Mouse (Mus musculus) activated CD4-positive, CD25-positive, alpha-beta regulatory T cell, adult 9 weeks (primary cell): Measurements from ENCODE around the gene Ccdc85c. TPM values are rescaled to one million over a fixed set of nuclear protein-coding genes. Genes with fewer than 3 reads are reported as not detected.

ENCODE experiments used
- polyA plus RNA-seq: library from polyadenylated mRNA; unstranded; fragments of 100-300 nt; shearing (Covaris generic); gene quantifications from one replicate; pipeline ENCODE4 v1.2.1, GENCODE M21; 2017

The Ccdc85c gene
- polyA plus RNA-seq, result not detected

DNA sequence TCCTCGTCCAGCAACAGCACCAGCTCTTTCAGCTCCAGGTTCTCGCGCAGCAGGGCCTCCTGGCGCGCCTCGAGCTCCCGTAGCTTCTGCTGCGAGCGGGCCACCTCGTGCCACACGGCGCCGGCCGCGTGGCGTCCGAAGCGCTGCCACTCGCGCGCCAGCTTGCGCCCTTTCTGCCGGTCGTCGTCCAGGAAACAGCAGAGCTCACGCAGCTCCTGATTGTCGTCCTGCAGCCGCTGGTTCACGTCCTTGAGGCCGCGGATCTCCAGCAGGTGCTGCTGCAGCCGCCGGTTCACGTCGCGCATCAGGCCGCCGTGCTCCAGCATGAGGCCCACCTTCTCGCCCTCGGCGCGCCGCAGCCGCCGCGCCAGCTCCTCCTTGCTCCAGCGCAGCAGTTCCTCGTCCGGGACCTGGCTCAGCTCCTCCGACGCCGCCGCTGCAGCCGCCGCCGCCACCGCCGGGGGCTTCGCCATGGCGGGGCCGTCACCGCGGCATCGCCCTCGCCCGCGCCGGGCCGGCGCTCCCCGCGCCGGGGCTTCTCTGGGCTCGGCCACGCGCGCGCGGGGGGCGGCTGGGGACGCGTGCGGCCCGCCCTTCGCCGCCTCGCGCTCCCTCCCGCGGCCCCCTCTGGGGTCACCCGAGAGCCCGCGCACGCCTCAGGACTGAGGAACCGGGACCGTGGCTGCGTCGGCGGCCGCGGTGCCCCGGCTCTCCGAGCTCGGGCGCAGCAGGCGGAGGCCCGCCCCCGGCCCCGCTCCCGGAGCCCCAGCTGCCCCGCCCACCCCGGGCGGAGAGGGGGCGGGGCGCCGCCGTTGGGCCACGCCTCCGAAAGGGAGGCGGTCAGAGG lies at the start of gene Ccdc85c:
Gene Ccdc85c (minus strand): TSS at position 765 of the 847 bp plus-strand sequence.

DNA sequence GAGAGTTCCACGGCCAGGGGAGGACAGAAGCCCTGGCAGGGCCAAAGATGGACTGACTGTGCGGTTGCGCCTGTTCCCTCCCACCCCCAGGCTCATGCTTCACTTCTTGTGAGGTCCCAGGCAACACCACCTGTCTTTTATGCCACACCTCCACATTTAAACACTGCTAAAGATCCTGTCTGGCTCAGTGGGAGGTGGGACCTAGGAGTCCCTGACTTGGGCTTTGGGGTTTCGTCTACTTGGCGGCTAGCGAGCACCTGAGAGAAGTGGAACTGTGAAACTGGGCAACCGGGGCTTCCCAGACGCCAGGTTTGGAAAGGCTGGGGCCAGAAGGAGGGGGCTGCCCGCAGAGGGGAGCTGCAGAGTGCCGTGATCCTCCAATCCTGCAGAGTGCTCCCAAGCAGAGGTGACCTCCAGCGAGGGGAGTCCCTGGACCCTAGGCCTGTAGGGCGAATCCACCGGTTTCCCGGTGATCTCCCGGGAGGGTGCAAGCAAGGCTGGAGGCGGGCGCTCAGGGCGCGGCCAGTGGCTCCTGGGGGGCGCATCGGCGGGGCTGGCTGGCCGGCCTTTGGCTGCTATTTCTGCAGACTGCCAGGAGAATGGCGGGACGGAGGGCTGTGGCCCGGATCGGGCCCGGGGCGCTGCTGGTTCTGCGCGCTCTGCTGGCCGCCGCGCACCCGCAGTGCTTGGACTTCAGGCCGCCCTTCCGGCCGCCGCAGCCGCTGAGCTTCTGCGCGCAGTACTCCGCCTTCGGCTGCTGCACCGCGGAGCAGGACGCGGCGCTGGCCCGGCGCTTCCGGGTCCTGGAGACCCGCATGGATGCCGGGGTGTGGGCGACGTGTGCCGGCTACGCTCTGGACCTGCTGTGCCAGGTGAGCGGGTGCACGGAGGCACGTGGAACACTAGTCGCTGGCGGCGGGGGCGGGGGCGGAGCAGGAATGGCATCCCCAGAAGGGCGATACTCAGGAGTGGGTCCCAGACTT lies 30.9 kb upstream of the Ccdc85c start, which contains the start of gene Hhipl1:
Gene Hhipl1 (plus strand): TSS at position 459 of the 983 bp plus-strand sequence.

DNA sequence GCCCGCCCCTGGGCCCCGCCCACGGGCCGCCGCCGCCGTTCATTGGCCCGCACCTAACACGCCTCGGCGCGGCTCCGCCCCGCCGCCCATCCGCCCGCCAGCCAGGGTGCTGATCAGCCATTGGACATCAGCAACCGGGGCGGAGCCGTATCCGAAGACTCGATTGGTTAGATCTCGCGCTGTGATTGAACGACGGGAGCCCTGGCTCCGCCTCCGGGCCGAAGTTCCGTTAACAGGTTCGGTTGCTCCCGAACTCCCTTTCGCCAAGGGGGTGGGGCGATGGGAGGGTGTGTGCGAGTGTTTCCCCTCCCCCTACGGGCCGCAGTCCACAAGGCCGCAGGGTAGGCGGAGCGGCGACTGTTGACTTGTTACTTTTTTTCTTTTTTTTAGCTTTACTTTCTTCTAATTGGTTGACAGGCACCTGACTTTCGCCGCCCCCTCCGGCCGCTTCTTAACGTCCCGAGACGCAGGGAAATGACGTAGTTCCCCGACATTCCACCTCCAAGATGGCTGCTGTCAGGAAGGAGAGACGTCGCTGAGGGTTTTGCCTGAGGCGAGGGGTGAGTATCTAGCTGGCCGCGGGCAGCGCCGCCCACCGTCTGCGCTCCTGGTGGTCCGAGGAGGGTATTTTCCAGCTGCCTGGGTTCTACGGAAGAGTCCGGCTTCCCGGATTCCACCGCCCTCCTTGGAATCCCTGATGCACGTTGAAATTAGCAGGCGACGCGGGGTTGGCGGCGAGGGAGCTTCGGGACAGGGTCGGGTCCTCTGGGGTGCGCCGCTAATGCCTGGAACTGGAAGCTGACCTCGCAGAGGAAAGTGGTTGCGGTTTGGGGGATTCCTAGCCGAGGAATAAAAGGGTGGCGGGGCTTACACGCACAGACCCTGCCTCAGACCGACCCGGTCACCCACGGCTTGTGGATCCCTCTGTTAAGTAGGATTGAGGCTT lies 95.6 kb downstream of the Ccdc85c start, which contains the start of gene Ccnk:
Gene Ccnk (plus strand): TSS at position 259 of the 946 bp plus-strand sequence.

DNA sequence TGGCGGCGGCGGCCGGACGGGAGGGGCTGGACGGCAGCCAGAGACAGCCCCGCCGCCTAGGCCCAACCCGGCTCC lies 96.1 kb downstream of the Ccdc85c start, which contains the start of gene Setd3:
Gene Setd3 (minus strand): TSS at position 69 of the 75 bp plus-strand sequence.

Other genes with a start within 250 kb of the Ccdc85c start
- gene Setd3, start 96.1 kb downstream of the Ccdc85c start, polyA plus RNA-seq, result 43.2 TPM
- gene Ccnk, start 95.8 kb downstream of the Ccdc85c start, polyA plus RNA-seq, result 4.3 TPM
- gene Hhipl1, start 30.8 kb upstream of the Ccdc85c start, polyA plus RNA-seq, result not detected
- not detected for gene Cyp46a1, start 59.0 kb upstream of the Ccdc85c start, polyA plus RNA-seq
- 0.46 TPM for gene Eml1, start 95.5 kb upstream of the Ccdc85c start, polyA plus RNA-seq